8 mouse cellular contexts compared by ENCODE assay signal in the genomic region with DNA sequence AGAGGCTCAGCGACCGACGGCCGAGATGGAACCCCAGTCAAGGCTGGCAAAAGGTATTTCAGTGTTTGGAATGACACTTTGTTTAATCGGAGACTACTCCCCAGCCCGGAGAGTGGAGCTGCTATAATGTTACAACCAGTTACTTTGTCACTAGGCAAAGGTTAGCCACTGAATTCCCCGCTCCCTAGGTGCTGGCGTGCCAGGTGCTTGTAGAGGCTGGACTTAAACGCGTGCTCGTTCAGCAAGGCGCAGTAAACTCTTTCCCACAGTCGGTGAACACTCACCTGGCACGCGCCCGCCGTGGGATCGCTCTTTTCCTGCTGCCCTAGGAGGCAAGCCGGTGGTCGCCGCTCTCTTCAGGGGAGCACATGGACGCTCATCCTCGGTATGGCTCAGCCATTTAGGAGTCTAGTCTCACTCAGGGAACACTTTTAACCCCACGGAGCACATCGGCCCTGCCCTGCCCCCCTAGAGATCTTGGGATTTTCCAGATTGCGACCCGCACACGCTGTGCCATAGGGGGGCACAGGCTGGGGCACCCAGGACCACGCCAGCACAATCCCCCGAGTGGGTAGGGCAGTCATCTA. TPM values are rescaled to one million over a fixed set of nuclear protein-coding genes. Genes with fewer than 3 reads are reported as not detected.
DNase-seq lines count a peak whose midpoint lies in the region; ATAC-seq and TF ChIP-seq lines count a peak whose summit lies in the region.

No protein-coding gene starts in this region.

- 0 out of 2 replicates have a peak, but pooled peaks cover 2% of the 10 kb centered on the region for H3K36me3 ChIP-seq in embryonic facial prominence, embryonic 13.5 days
- no peaks in the 10 kb centered on the region for H3K36me3 ChIP-seq in intestine, postnatal 0 days (ENCODE audit: control insufficient read depth, insufficient read depth)
- H3K36me3 ChIP-seq in midbrain, embryonic 13.5 days: no peaks in the 10 kb centered on the region

- WGBS in lung, adult 2 months: 3% methylated on average over 30 of the region's 30 CpGs
- WGBS in embryonic facial prominence, embryonic 13.5 days: 2% methylated on average over 30 of the region's 30 CpGs
- 2% methylated on average over 30 of the region's 30 CpGs for WGBS in intestine, postnatal 0 days
- 2% methylated on average over 30 of the region's 30 CpGs for WGBS in midbrain, embryonic 13.5 days

- no peaks in the 10 kb centered on the region for H3K27me3 ChIP-seq in embryonic facial prominence, embryonic 13.5 days
- no peaks in the 10 kb centered on the region for H3K27me3 ChIP-seq in intestine, postnatal 0 days (replicated peaks; ENCODE audit: control insufficient read depth, insufficient read depth, low read length)
- no peaks in the 10 kb centered on the region for H3K27me3 ChIP-seq in midbrain, embryonic 13.5 days

- DNase-seq in lung, adult 2 months: no peak
- no peak for DNase-seq in lung, postnatal 14 days
- DNase-seq in embryo, embryonic 10 days (ENCODE audit: low spot score): no peak
- DNase-seq in thymus, postnatal 36 days: no peak
- no peak for DNase-seq in MN1 (ENCODE audit: low spot score)

- ATAC-seq in embryonic facial prominence, embryonic 13.5 days (ENCODE audit: insufficient number of reproducible peaks, insufficient read depth, low FRiP score, low TSS enrichment, low read depth): no peak
- ATAC-seq in intestine, postnatal 0 days: no peak
- no peak for ATAC-seq in midbrain, embryonic 13.5 days

- H3K4me2 ChIP-seq in embryonic facial prominence, embryonic 13.5 days: peak overlapping the region; percentile 91
- peak overlapping the region; percentile 83 for H3K4me2 ChIP-seq in intestine, postnatal 0 days (replicated peaks; ENCODE audit: low read depth)
- peak overlapping the region; percentile 83 for H3K4me2 ChIP-seq in midbrain, embryonic 13.5 days (replicated peaks)

- peaks cover 36% of the 10 kb centered on the region for H3K4me1 ChIP-seq in lung, adult 2 months (ENCODE audit: control insufficient read depth, insufficient read depth, low read length)
- peaks cover 58% of the 10 kb centered on the region for H3K4me1 ChIP-seq in embryonic facial prominence, embryonic 13.5 days
- peaks cover 10% of the 10 kb centered on the region for H3K4me1 ChIP-seq in intestine, postnatal 0 days (replicated peaks; ENCODE audit: control insufficient read depth, insufficient read depth, low read length)
- H3K4me1 ChIP-seq in midbrain, embryonic 13.5 days (replicated peaks): peaks cover 38% of the 10 kb centered on the region

- H3K27ac ChIP-seq in embryonic facial prominence, embryonic 13.5 days: peak overlapping the region; percentile 65; the same call in 1 of the 2 replicates
- peak overlapping the region; percentile 9; the same call in 1 of the 2 replicates for H3K27ac ChIP-seq in intestine, postnatal 0 days (ENCODE audit: low read depth, low read length)
- no peak overlapping the region for H3K27ac ChIP-seq in midbrain, embryonic 13.5 days

- H3K9ac ChIP-seq in embryonic facial prominence, embryonic 13.5 days: peak overlapping the region; percentile 90
- H3K9ac ChIP-seq in intestine, postnatal 0 days (ENCODE audit: low read depth, low read length): peak overlapping the region; percentile 93
- H3K9ac ChIP-seq in midbrain, embryonic 13.5 days (replicated peaks): peak overlapping the region; percentile 67

- TF ChIP-seq POLR2A in lung, adult 2 months (IDR thresholded peaks at IDR 0.05; ENCODE audit: borderline replicate concordance, extremely low read depth, low read depth, low read length): no peak

- no peaks in the 10 kb centered on the region for H3K9me3 ChIP-seq in embryonic facial prominence, embryonic 13.5 days
- H3K9me3 ChIP-seq in intestine, postnatal 0 days (ENCODE audit: control insufficient read depth): no peaks in the 10 kb centered on the region
- H3K9me3 ChIP-seq in midbrain, embryonic 13.5 days: no peaks in the 10 kb centered on the region

- H3K4me3 ChIP-seq in lung, adult 2 months (replicated peaks; ENCODE audit: extremely low read depth, low read depth, low read length): peak overlapping the region; percentile 78
- H3K4me3 ChIP-seq in embryonic facial prominence, embryonic 13.5 days: peak overlapping the region; percentile 94
- peak overlapping the region; percentile 91 for H3K4me3 ChIP-seq in intestine, postnatal 0 days (ENCODE audit: low read depth, low read length)
- H3K4me3 ChIP-seq in midbrain, embryonic 13.5 days (replicated peaks): peak overlapping the region; percentile 87

- TF ChIP-seq CTCF in lung, adult 2 months (IDR thresholded peaks at IDR 0.05; ENCODE audit: insufficient read depth, low read length): no peak
- TF ChIP-seq CTCF in intestine, postnatal 0 days (IDR thresholded peaks at IDR 0.05; ENCODE audit: low read depth): no peak

RNA-seq across cellular contexts. Expression of a gene that starts 0.5 kb away (rescaled TPM):
- polyA plus RNA-seq in lung, adult 2 months (2012; rRNA removed): 29.4 and 48.0 TPM in 2 replicates
- polyA plus RNA-seq in embryonic facial prominence, embryonic 13.5 days (2015; fragmentation: Nextera tagmentation; extraction: Ambion mirVana): 92.1 and 92.2 TPM in 2 replicates
- 86.4 and 86.5 TPM in 2 replicates for polyA plus RNA-seq in intestine, postnatal 0 days (2015; fragmentation: Nextera tagmentation; extraction: Ambion mirVana)
- 28.2 and 29.8 TPM in 2 replicates for polyA plus RNA-seq in midbrain, embryonic 13.5 days (2015; fragmentation: Nextera tagmentation; extraction: Ambion mirVana)

RNA-seq across cellular contexts. Expression of a gene that starts 16.8 kb away (rescaled TPM):
- polyA plus RNA-seq in lung, adult 2 months (2012; rRNA removed): 29.2 and 34.4 TPM in 2 replicates
- polyA plus RNA-seq in embryonic facial prominence, embryonic 13.5 days (2015; fragmentation: Nextera tagmentation; extraction: Ambion mirVana): 20.0 and 20.2 TPM in 2 replicates
- 8.9 and 9.3 TPM in 2 replicates for polyA plus RNA-seq in intestine, postnatal 0 days (2015; fragmentation: Nextera tagmentation; extraction: Ambion mirVana)
- polyA plus RNA-seq in midbrain, embryonic 13.5 days (2015; fragmentation: Nextera tagmentation; extraction: Ambion mirVana): 30.0 and 31.8 TPM in 2 replicates

RNA-seq across cellular contexts. Expression of a gene that starts 52.3 kb away (rescaled TPM):
- 46.6 and 63.4 TPM in 2 replicates for polyA plus RNA-seq in lung, adult 2 months (2012; rRNA removed)
- 59.5 and 61.9 TPM in 2 replicates for polyA plus RNA-seq in embryonic facial prominence, embryonic 13.5 days (2015; fragmentation: Nextera tagmentation; extraction: Ambion mirVana)
- 34.6 and 39.3 TPM in 2 replicates for polyA plus RNA-seq in intestine, postnatal 0 days (2015; fragmentation: Nextera tagmentation; extraction: Ambion mirVana)
- 55.1 and 57.4 TPM in 2 replicates for polyA plus RNA-seq in midbrain, embryonic 13.5 days (2015; fragmentation: Nextera tagmentation; extraction: Ambion mirVana)
